Mouse (Mus musculus): Measurements from ENCODE around the gene Trio. TPM values are rescaled to one million over a fixed set of nuclear protein-coding genes. Genes with fewer than 3 reads are reported as not detected.

The Trio gene
- polyA plus RNA-seq, 1 experiment = 17.5 TPM

- H3K4me1 ChIP-seq (ENCODE audit: control insufficient read depth, insufficient read depth, insufficient read length, low read length) = no peaks in the 10 kb centered on the region
- TF ChIP-seq POLR2A (IDR thresholded peaks at IDR 0.05; ENCODE audit: low read depth, low read length) (no peak), CTCF (IDR thresholded peaks at IDR 0.05; ENCODE audit: extremely low read depth, insufficient read length, insufficient replicate concordance, low read depth, low read length) (no peak)
- H3K4me3 ChIP-seq (ENCODE audit: low read depth, low read length) = no peak overlapping the region
- 26% methylated on average over 9 of the region's 9 CpGs for whole genome bisulfite sequencing
- H3K27me3 ChIP-seq (ENCODE audit: control insufficient read depth, insufficient read depth, low read length) = no peaks in the 10 kb centered on the region
- no peaks in the 10 kb centered on the region for H3K36me3 ChIP-seq (ENCODE audit: control insufficient read depth, insufficient read depth, low read length)
- no peak overlapping the region for H3K27ac ChIP-seq (ENCODE audit: insufficient read depth, low read depth, low read length)
Observed at GRCm38 (mm10) chr15:28041158-28041865, 15.7 kb upstream of the Trio start.

- no peak for TF ChIP-seq POLR2A (IDR thresholded peaks at IDR 0.05; ENCODE audit: low read depth, low read length)
- TF ChIP-seq CTCF (IDR thresholded peaks at IDR 0.05; ENCODE audit: extremely low read depth, insufficient read length, insufficient replicate concordance, low read depth, low read length) = no peak
- H3K36me3 ChIP-seq (ENCODE audit: control insufficient read depth, insufficient read depth, low read length) = no peaks in the 10 kb centered on the region
- H3K27me3 ChIP-seq (ENCODE audit: control insufficient read depth, insufficient read depth, low read length) = 0 out of 2 replicates have a peak, but pooled peaks cover 2% of the 10 kb centered on the region
- H3K27ac ChIP-seq (ENCODE audit: insufficient read depth, low read depth, low read length) = no peak overlapping the region
- no peak overlapping the region for H3K4me3 ChIP-seq (ENCODE audit: low read depth, low read length)
- 89% methylated on average over 6 of the region's 6 CpGs for WGBS
- no peaks in the 10 kb centered on the region for H3K4me1 ChIP-seq (ENCODE audit: control insufficient read depth, insufficient read depth, insufficient read length, low read length)
Observed at GRCm38 (mm10) chr15:28037651-28038050, 12.0 kb upstream of the Trio start.

- TF ChIP-seq CTCF (IDR thresholded peaks at IDR 0.05; ENCODE audit: extremely low read depth, insufficient read length, insufficient replicate concordance, low read depth, low read length) (no peak), POLR2A (IDR thresholded peaks at IDR 0.05; ENCODE audit: low read depth, low read length) (no peak)
- 45% methylated on average over 10 of the region's 10 CpGs for WGBS
- no peak overlapping the region for H3K27ac ChIP-seq (ENCODE audit: insufficient read depth, low read depth, low read length)
- H3K4me3 ChIP-seq (ENCODE audit: low read depth, low read length) = no peak overlapping the region
- 0 out of 2 replicates have a peak, but pooled peaks cover 2% of the 10 kb centered on the region for H3K27me3 ChIP-seq (ENCODE audit: control insufficient read depth, insufficient read depth, low read length)
- H3K4me1 ChIP-seq (ENCODE audit: control insufficient read depth, insufficient read depth, insufficient read length, low read length) = no peaks in the 10 kb centered on the region
- no peaks in the 10 kb centered on the region for H3K36me3 ChIP-seq (ENCODE audit: control insufficient read depth, insufficient read depth, low read length)
Observed at GRCm38 (mm10) chr15:28035601-28036000, 10.0 kb upstream of the Trio start.

- Histone ChIP-seq H3K4me1 (ENCODE audit: control insufficient read depth, insufficient read depth, insufficient read length, low read length) (no peaks in the 10 kb centered on the region), H3K36me3 (ENCODE audit: control insufficient read depth, insufficient read depth, low read length) (no peaks in the 10 kb centered on the region), H3K4me3 (ENCODE audit: low read depth, low read length) (no peak overlapping the region), H3K27ac (ENCODE audit: insufficient read depth, low read depth, low read length) (no peak overlapping the region), H3K27me3 (ENCODE audit: control insufficient read depth, insufficient read depth, low read length) (0 out of 2 replicates have a peak, but pooled peaks cover 2% of the 10 kb centered on the region)
- TF ChIP-seq CTCF (IDR thresholded peaks at IDR 0.05; ENCODE audit: extremely low read depth, insufficient read length, insufficient replicate concordance, low read depth, low read length) (no peak), POLR2A (IDR thresholded peaks at IDR 0.05; ENCODE audit: low read depth, low read length) (no peak)
- WGBS = 76% methylated on average over 10 of the region's 10 CpGs
Observed at GRCm38 (mm10) chr15:28034636-28035035, 9.0 kb upstream of the Trio start.

DNA sequence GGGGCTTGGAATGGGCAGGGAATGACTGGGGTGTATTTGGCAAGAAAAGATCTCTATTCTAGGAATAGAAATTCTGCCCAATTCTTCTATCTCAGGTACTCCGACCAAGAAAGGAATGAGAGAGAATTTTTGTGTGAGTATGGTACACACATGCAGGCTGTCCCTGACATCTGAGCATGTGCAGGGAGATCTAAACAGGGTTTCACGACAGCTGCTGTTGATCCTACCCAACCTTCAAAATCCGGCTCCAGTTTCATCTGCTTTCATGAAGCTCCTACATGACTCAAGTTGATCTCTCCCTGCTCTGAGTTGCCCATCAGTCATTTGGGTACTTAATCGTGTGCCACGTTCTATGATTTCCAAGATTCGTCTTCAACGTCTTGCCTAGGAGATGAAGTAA is 3.7 kb upstream of the Trio start:
- no peak for TF ChIP-seq CTCF (IDR thresholded peaks at IDR 0.05; ENCODE audit: extremely low read depth, insufficient read length, insufficient replicate concordance, low read depth, low read length)
- TF ChIP-seq POLR2A (IDR thresholded peaks at IDR 0.05; ENCODE audit: low read depth, low read length) = no peak
- no peaks in the 10 kb centered on the region for H3K4me1 ChIP-seq (ENCODE audit: control insufficient read depth, insufficient read depth, insufficient read length, low read length)
- WGBS = 91% methylated on average over 7 of the region's 7 CpGs
- peaks cover under 1% of the 10 kb centered on the region; the same call in 1 of the 2 replicates for H3K27me3 ChIP-seq (ENCODE audit: control insufficient read depth, insufficient read depth, low read length)
- no peak overlapping the region for H3K4me3 ChIP-seq (ENCODE audit: low read depth, low read length)
- no peaks in the 10 kb centered on the region for H3K36me3 ChIP-seq (ENCODE audit: control insufficient read depth, insufficient read depth, low read length)
- no peak overlapping the region for H3K27ac ChIP-seq (ENCODE audit: insufficient read depth, low read depth, low read length)

DNA sequence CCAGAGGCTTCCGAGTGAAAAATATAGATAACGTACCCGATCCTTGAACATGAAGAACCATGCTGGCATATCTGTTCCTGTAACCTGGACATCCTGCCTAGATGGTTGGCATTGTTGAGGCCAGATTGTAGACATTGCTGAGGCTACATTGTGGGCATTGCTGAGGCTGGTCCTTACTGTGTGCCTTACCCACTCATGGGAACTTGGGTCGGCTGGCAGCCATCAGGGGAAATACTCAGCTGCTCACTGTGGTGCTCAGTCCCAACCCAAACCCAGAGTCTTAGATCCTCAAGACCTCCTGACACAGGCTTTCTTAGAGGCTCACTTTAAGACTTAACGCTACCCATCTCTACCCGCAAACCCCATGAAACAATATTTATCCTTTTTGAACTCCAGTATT is 2.9 kb upstream of the Trio start:
- no peak overlapping the region for H3K4me3 ChIP-seq (ENCODE audit: low read depth, low read length)
- H3K27ac ChIP-seq (ENCODE audit: insufficient read depth, low read depth, low read length) = no peak overlapping the region
- H3K36me3 ChIP-seq (ENCODE audit: control insufficient read depth, insufficient read depth, low read length) = no peaks in the 10 kb centered on the region
- WGBS = 92% methylated on average over 6 of the region's 6 CpGs
- H3K4me1 ChIP-seq (ENCODE audit: control insufficient read depth, insufficient read depth, insufficient read length, low read length) = peaks cover 3% of the 10 kb centered on the region; the same call in 1 of the 2 replicates
- peaks cover 6% of the 10 kb centered on the region for H3K27me3 ChIP-seq (ENCODE audit: control insufficient read depth, insufficient read depth, low read length)
- TF ChIP-seq CTCF (IDR thresholded peaks at IDR 0.05; ENCODE audit: extremely low read depth, insufficient read length, insufficient replicate concordance, low read depth, low read length) = no peak

- Histone ChIP-seq H3K36me3 (ENCODE audit: control insufficient read depth, insufficient read depth, low read length) (no peaks in the 10 kb centered on the region), H3K27me3 (ENCODE audit: control insufficient read depth, insufficient read depth, low read length) (peaks cover 6% of the 10 kb centered on the region), H3K4me1 (ENCODE audit: control insufficient read depth, insufficient read depth, insufficient read length, low read length) (peaks cover 5% of the 10 kb centered on the region; the same call in 1 of the 2 replicates), H3K4me3 (ENCODE audit: low read depth, low read length) (peak overlapping the region; percentile 80), H3K27ac (ENCODE audit: insufficient read depth, low read depth, low read length) (no peak overlapping the region)
- peak; percentile 59; the same call in 1 of the 2 replicates for TF ChIP-seq CTCF (IDR thresholded peaks at IDR 0.05; ENCODE audit: extremely low read depth, insufficient read length, insufficient replicate concordance, low read depth, low read length)
- TF ChIP-seq POLR2A (IDR thresholded peaks at IDR 0.05; ENCODE audit: low read depth, low read length) = no peak
- 1% methylated on average over 18 of the region's 18 CpGs for WGBS
Observed at GRCm38 (mm10) chr15:28026167-28026481, 476 bp upstream of the Trio start.
